Mouse (Mus musculus) macrophage (primary cell): ENCODE results near the gene Ifrd2. TPM values are rescaled to one million over a fixed set of nuclear protein-coding genes. Genes with fewer than 3 reads are reported as not detected.
"Not testable (repeated sequence)": the region's sequence is repeated elsewhere in the genome, so short reads cannot be mapped to it uniquely, and the experiment has no call there.

Experiments used
- H3K27ac ChIP-seq: fragments of 350-480 bp; formaldehyde crosslinking; 2 replicates; pipeline ENCODE4 v1.9.0; 2021
- H3K36me3 ChIP-seq: fragments of 350-480 bp; formaldehyde crosslinking; 2 replicates; pipeline ENCODE4 v1.9.0; 2021; ENCODE audit errors: inconsistent target
- H3K4me3 ChIP-seq: fragments of 350-480 bp; formaldehyde crosslinking; 2 replicates; pipeline ENCODE4 v1.9.0; 2021; ENCODE audit errors: inconsistent target
- H3K79me2 ChIP-seq: fragments of 350-480 bp; formaldehyde crosslinking; 2 replicates; pipeline ENCODE4 v1.9.0; 2021; ENCODE audit errors: inconsistent target
- WGBS: methylation state at CpG from one replicate; pipeline ENCODE4 v1.1.7; 2026; ENCODE audit warnings: inconsistent platforms; ENCODE audit not compliant: missing documents; 5-methylcytosine and 5-hydroxymethylcytosine counted together
- polyA plus RNA-seq: library from polyadenylated mRNA; stranded (reverse); fragments of 250-400 nt; gene quantifications from 3 replicates; pipeline ENCODE4 v1.2.4, GENCODE M21; 2018; ENCODE audit warnings: inconsistent platforms

The Ifrd2 gene
- polyA plus RNA-seq, 1 experiment from 2014 or later = 10.0 TPM

GRCm38 (mm10) chr9:107563029-107563581 lies 24.3 kb upstream of the Ifrd2 start, which contains the start of gene Tusc2:
Gene Tusc2, plus strand, starts transcription at chr9:107563255.
- Histone ChIP-seq H3K79me2 (peaks cover 34% of the 10 kb centered on the region), H3K4me3 (peak within 1 kb of the TSS; percentile 68), H3K36me3 (peaks cover 41% of the 10 kb centered on the region), H3K27ac (0 out of 2 replicates have a peak within 1 kb of the TSS, but pooled peaks have one; percentile 12)
- 0% methylated on average over 45 of the region's 46 CpGs for WGBS

GRCm38 (mm10) chr9:107565556-107565955 lies 21.9 kb upstream of the Ifrd2 start:
- Histone ChIP-seq H3K36me3 (peaks cover 18% of the 10 kb centered on the region), H3K79me2 (peaks cover 23% of the 10 kb centered on the region; the same call in 1 of the 2 replicates)
- not testable (repeated sequence) for H3K4me3 ChIP-seq, H3K27ac ChIP-seq
- WGBS = 40% methylated on average over 4 of the region's 5 CpGs

DNA sequence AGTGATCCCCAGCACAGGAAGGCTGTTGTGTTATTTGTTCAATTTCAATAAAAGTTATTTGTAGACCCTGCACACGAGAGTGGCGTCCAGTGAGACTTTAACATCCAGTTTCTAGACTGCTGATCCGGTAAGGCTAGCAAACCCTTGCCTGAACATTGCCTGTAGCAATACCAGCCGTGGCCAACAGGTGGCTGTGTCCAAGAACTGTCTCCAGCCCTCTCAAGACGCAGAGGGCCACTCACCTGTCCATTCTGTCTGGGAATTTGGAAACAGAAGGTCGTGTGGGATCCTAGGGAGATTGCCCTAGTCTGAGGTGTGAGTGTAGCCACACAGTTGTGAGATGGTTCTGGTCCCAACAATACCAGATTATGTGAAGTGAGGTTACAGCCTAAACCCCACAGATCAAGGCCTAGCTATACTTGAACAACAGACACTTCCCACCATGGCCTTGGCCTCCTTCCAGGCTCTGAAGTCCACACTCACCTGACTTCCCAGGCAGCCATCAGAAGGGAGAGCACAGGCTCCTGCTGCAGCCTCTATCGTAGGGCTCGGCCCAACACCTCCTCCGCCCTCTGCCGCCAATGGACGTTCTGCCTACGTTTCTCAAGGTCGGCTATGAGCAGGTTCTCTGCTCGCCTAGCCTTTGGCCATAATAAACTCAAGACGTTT lies 21.3 kb upstream of the Ifrd2 start:
- Histone ChIP-seq H3K36me3 (peaks cover 12% of the 10 kb centered on the region), H3K27ac (0 out of 2 replicates have a peak overlapping the region, but pooled peaks have one; percentile 8), H3K79me2 (peaks cover 24% of the 10 kb centered on the region; the same call in 1 of the 2 replicates), H3K4me3 (no peak overlapping the region)
- 63% methylated on average over 15 of the region's 15 CpGs for WGBS

DNA sequence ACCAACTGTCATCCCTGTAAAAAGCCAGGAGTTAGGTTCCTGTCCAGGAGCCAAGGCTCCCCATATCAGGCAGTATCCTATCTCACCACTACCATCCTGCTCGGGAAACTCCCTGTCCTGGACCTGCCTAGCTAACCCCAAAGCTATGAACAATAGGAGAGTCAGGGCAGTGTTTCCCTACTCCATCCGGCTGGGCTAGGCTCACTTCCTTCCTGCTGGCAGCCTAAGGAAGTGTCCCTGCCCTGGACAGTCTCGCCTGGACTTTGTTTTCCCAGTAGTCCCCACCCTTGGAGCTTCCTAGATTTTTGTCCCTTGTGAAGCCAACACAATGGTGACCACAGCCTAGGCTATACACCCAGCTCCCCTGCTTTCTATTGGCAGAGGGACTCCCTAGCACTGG lies 20.6 kb upstream of the Ifrd2 start:
- 62% methylated on average over 3 of the region's 3 CpGs for WGBS
- no peak overlapping the region for H3K4me3 ChIP-seq
- H3K79me2 ChIP-seq = peaks cover 24% of the 10 kb centered on the region; the same call in 1 of the 2 replicates
- 0 out of 2 replicates have a peak overlapping the region, but pooled peaks have one; percentile 8 for H3K27ac ChIP-seq
- H3K36me3 ChIP-seq = peaks cover 6% of the 10 kb centered on the region; the same call in 1 of the 2 replicates

- WGBS = 71% methylated on average over 18 of the region's 18 CpGs
- Histone ChIP-seq H3K36me3 (peaks cover 10% of the 10 kb centered on the region; the same call in 1 of the 2 replicates), H3K27ac (peak within 1 kb of the TSS; percentile 91), H3K4me3 (peak within 1 kb of the TSS; percentile 49), H3K79me2 (peaks cover 24% of the 10 kb centered on the region; the same call in 1 of the 2 replicates)
Measured at GRCm38 (mm10) chr9:107567702-107568319, 19.6 kb upstream of the Ifrd2 start, which contains the start of gene Hyal2. Gene Hyal2, plus strand, starts transcription at chr9:107567945.

GRCm38 (mm10) chr9:107568331-107569261 lies 18.8 kb upstream of the Ifrd2 start:
- WGBS = 4% methylated on average over 40 of the region's 41 CpGs

GRCm38 (mm10) chr9:107569270-107569669 lies 18.2 kb upstream of the Ifrd2 start:
- under 1% methylated on average over 23 of the region's 23 CpGs for WGBS
- Histone ChIP-seq H3K4me3 (peak overlapping the region; percentile 49), H3K79me2 (peaks cover 14% of the 10 kb centered on the region; the same call in 1 of the 2 replicates), H3K27ac (peak overlapping the region; percentile 91), H3K36me3 (peaks cover 10% of the 10 kb centered on the region; the same call in 1 of the 2 replicates)

More at GRCm38 (mm10) chr9:107568331-107569261, 18.8 kb upstream of the Ifrd2 start:
- peaks cover 21% of the 10 kb centered on the region; the same call in 1 of the 2 replicates for H3K79me2 ChIP-seq
- peak overlapping the region; percentile 91 for H3K27ac ChIP-seq
- H3K36me3 ChIP-seq = peaks cover 10% of the 10 kb centered on the region; the same call in 1 of the 2 replicates
- H3K4me3 ChIP-seq = peak overlapping the region; percentile 49

DNA sequence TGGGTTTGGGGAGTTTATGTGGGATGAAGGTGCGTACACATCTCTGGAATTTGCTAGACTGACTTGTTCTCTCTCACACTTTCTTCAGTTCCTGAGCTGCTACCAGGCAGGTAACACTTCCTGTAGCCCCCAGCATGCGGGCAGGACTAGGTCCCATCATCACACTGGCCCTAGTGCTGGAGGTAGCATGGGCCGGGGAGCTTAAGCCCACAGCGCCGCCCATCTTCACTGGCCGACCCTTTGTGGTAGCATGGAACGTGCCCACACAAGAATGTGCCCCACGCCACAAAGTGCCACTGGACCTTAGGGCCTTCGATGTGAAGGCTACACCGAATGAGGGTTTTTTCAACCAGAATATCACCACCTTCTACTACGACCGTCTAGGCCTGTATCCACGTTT lies 17.4 kb upstream of the Ifrd2 start:
- H3K27ac ChIP-seq = peak overlapping the region; percentile 91; the same call in 1 of the 2 replicates
- peaks cover 11% of the 10 kb centered on the region; the same call in 1 of the 2 replicates for H3K79me2 ChIP-seq
- H3K4me3 ChIP-seq = peak overlapping the region; percentile 49
- peaks cover 10% of the 10 kb centered on the region; the same call in 1 of the 2 replicates for H3K36me3 ChIP-seq
- WGBS = 86% methylated on average over 13 of the region's 13 CpGs

DNA sequence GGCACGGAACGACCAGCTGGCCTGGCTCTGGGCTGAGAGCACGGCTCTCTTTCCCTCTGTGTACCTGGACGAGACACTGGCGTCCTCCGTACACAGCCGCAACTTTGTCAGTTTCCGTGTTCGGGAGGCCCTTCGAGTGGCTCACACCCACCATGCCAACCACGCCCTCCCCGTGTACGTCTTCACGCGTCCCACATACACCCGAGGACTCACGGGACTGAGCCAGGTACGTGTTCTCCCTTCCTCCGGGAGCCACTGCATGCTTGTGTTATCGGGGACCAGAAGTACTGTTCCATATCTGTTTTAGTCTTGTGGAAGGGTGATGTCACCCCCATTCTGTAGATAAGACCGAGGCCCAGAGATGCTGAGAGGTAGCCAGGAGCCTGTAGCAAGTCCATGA lies 16.6 kb upstream of the Ifrd2 start:
- WGBS = 96% methylated on average over 20 of the region's 21 CpGs
- H3K36me3 ChIP-seq = peaks cover 10% of the 10 kb centered on the region; the same call in 1 of the 2 replicates
- no peak overlapping the region for H3K4me3 ChIP-seq
- H3K79me2 ChIP-seq = peaks cover 11% of the 10 kb centered on the region; the same call in 1 of the 2 replicates
- H3K27ac ChIP-seq = no peak overlapping the region

DNA sequence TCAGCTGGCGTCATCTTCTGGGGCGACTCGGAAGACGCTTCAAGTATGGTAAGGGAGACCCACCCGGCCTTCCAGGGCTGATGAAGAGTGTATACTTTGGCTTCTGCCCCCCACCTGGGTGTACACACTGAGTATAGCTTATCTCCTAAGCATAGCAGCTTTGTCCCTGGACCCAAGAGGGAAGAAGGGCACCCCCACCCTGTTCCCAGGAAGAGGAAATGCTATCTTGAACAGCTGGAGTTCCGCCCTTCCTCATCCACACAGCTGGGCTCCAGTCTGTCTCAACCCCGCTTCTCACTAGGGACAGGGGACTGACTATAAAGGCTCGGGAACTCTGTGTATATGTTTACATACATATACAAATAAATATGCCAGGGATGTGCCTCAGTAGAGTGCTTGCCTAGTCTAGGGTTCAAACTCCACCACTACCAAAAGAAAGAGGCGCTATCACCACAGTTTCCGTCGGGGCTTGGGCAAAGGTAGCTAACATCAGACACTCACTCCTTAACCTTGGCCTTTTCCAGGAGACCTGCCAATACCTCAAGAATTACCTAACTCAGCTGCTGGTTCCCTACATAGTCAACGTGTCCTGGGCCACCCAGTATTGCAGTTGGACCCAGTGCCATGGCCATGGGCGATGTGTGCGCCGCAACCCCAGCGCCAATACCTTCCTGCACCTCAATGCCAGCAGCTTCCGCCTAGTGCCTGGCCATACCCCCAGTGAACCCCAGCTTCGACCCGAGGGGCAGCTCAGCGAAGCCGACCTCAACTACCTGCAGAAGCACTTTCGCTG lies 15.7 kb upstream of the Ifrd2 start:
- H3K79me2 ChIP-seq = peaks cover 11% of the 10 kb centered on the region; the same call in 1 of the 2 replicates
- no peak overlapping the region for H3K4me3 ChIP-seq
- no peak overlapping the region for H3K27ac ChIP-seq
- peaks cover 10% of the 10 kb centered on the region; the same call in 1 of the 2 replicates for H3K36me3 ChIP-seq
- 95% methylated on average over 22 of the region's 22 CpGs for WGBS

GRCm38 (mm10) chr9:107572327-107572662 lies 15.1 kb upstream of the Ifrd2 start:
- 92% methylated on average over 2 of the region's 2 CpGs for WGBS
- H3K27ac ChIP-seq = no peak overlapping the region

GRCm38 (mm10) chr9:107573774-107574173 lies 13.7 kb upstream of the Ifrd2 start:
- not testable (repeated sequence) for H3K27ac ChIP-seq, H3K36me3 ChIP-seq, H3K4me3 ChIP-seq
- WGBS = 89% methylated on average over 6 of the region's 6 CpGs
- H3K79me2 ChIP-seq = peaks cover 31% of the 10 kb centered on the region

More at GRCm38 (mm10) chr9:107572327-107572662, 15.1 kb upstream of the Ifrd2 start:
- peaks cover 16% of the 10 kb centered on the region for H3K79me2 ChIP-seq
- H3K36me3 ChIP-seq = peaks cover 10% of the 10 kb centered on the region; the same call in 1 of the 2 replicates
- no peak overlapping the region for H3K4me3 ChIP-seq
